Mouse (Mus musculus) limb, embryonic 14.5 days (tissue): Measurements from ENCODE around the gene Rps6ka1. TPM values are rescaled to one million over a fixed set of nuclear protein-coding genes. Genes with fewer than 3 reads are reported as not detected.
A peak's percentile ranks its signal among the peaks of the same experiment; 100 is the strongest.

Source experiments
- ATAC-seq: fragments of 200-750 bp; cut with Nextera tagmentation; 2 replicates; pipeline ENCODE4 v1.8.0; 2017; ENCODE audit warnings: low read depth, moderate number of reproducible peaks, moderate TSS enrichment; ENCODE audit not compliant: low FRiP score
- DNase-seq: peaks from one replicate; pipeline ENCODE4 v3.0.0-alpha.2; 2015; ENCODE audit warnings: low spot score
- H3K27ac ChIP-seq: fragments of 300-500 bp; sonication (generic); replicated peaks from 2 replicates; pipeline ENCODE4 v1.5.1; 2014; ENCODE audit warnings: low read depth, mild to moderate bottlenecking, low read length, moderate library complexity, mixed read lengths
- H3K27me3 ChIP-seq: fragments of 300-500 bp; sonication (generic); 2 replicates; pipeline ENCODE4 v1.6.1; 2014; ENCODE audit warnings: low read length, mixed read lengths; ENCODE audit not compliant: control insufficient read depth, insufficient read depth
- H3K36me3 ChIP-seq: fragments of 300-500 bp; sonication (generic); 2 replicates; pipeline ENCODE4 v1.6.1; 2014; ENCODE audit warnings: mild to moderate bottlenecking, low read length, moderate library complexity, mixed read lengths; ENCODE audit not compliant: control insufficient read depth, insufficient read depth
- H3K4me1 ChIP-seq: fragments of 300-500 bp; sonication (generic); 2 replicates; pipeline ENCODE4 v1.6.1; 2014; ENCODE audit warnings: antibody characterized with exemption, low read length, mixed read lengths; ENCODE audit not compliant: control insufficient read depth, insufficient read depth
- H3K4me2 ChIP-seq: fragments of 300-500 bp; sonication (generic); replicated peaks from 2 replicates; pipeline ENCODE4 v1.6.1; 2014; ENCODE audit warnings: low read depth, mild to moderate bottlenecking, low read length, moderate library complexity; ENCODE audit not compliant: severe bottlenecking
- H3K4me3 ChIP-seq: fragments of 300-500 bp; sonication (generic); replicated peaks from 2 replicates; pipeline ENCODE4 v1.5.1; 2014; ENCODE audit warnings: low read length
- H3K9ac ChIP-seq: fragments of 300-500 bp; sonication (generic); 2 replicates; pipeline ENCODE4 v1.6.1; 2014; ENCODE audit warnings: mild to moderate bottlenecking, low read depth, low read length, moderate library complexity; ENCODE audit not compliant: severe bottlenecking
- H3K9me3 ChIP-seq: fragments of 300-500 bp; sonication (generic); 2 replicates; pipeline ENCODE4 v1.6.1; 2016; ENCODE audit warnings: low read length; ENCODE audit not compliant: control insufficient read depth
- POLR2A ChIP-seq: fragments of 200-500 bp; IDR thresholded peaks from 2 replicates; pipeline ENCODE4 v1.8.0; 2012; ENCODE audit warnings: inconsistent platforms, mild to moderate bottlenecking, moderate library complexity, borderline replicate concordance; ENCODE audit not compliant: insufficient read depth, insufficient read length; ENCODE audit errors: extremely low read depth
- WGBS: fragments of 180-500 bp; shearing (Covaris S2); extraction: QIAGEN DNeasy Blood & Tissue Kit; methylation state at CpG from one replicate; pipeline ENCODE4 v1.1.7; 2014; 5-methylcytosine and 5-hydroxymethylcytosine counted together
- polyA plus RNA-seq, 2 experiments: library from polyadenylated mRNA; depleted of rRNA in 1 of 2; stranded (reverse) in 1 of 2; unstranded in 1 of 2; fragments of >200 nt; fragmentation: Nextera tagmentation in 1 of 2; extraction: Ambion mirVana in 1 of 2; gene quantifications; 2 replicates each; pipeline versions ENCODE4 v1.2.1 to v1.2.3; 2012 to 2014

Rps6ka1 gene
- polyA plus RNA-seq, 2 experiments, result 25.1 to 33.8 TPM

GRCm38 (mm10) chr4:133896984-133897383 lies 9.4 kb upstream of the Rps6ka1 start:
- H3K9ac ChIP-seq, result no peak overlapping the region
- no peaks in the 10 kb centered on the region for H3K9me3 ChIP-seq
- H3K4me1 ChIP-seq, result peaks cover 3% of the 10 kb centered on the region; the same call in 1 of the 2 replicates
- H3K36me3 ChIP-seq, result no peaks in the 10 kb centered on the region
- H3K27ac ChIP-seq, result no peak overlapping the region
- 83% methylated on average over 1 of the region's 1 CpGs for WGBS
- DNase-seq (no peak), ATAC-seq (no peak)
- TF ChIP-seq POLR2A, result no peak
- H3K4me3 ChIP-seq, result no peak overlapping the region
- H3K4me2 ChIP-seq, result no peak overlapping the region
- H3K27me3 ChIP-seq, result no peaks in the 10 kb centered on the region

DNA sequence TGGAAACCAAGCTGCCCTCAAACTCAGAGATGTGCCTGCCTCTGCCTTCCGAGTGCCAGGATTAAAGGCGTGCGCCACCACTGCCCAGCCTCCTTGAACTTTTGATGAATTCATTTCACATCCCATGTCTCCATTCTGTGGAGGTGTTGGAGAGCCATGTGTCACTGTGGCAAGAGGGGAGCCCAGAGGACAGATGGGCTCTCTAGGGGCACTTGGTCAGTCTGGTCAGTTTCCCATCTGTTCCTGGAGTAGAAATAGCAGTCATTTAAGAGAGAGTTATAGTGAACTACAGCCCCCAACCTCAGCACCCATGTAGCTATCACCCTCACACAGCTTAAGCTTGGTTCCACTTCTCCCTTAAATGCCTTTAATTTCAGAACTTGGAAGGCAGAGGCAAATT lies 8.4 kb upstream of the Rps6ka1 start:
- no peaks in the 10 kb centered on the region for H3K9me3 ChIP-seq
- no peak overlapping the region for H3K27ac ChIP-seq
- H3K4me1 ChIP-seq, result peaks cover 3% of the 10 kb centered on the region; the same call in 1 of the 2 replicates
- no peak overlapping the region for H3K4me3 ChIP-seq
- TF ChIP-seq POLR2A, result no peak
- H3K4me2 ChIP-seq, result no peak overlapping the region
- no peaks in the 10 kb centered on the region for H3K36me3 ChIP-seq
- H3K27me3 ChIP-seq, result no peaks in the 10 kb centered on the region
- WGBS, result 97% methylated on average over 3 of the region's 3 CpGs
- DNase-seq, result no peak
- no peak overlapping the region for H3K9ac ChIP-seq
- ATAC-seq, result no peak

- H3K4me1 ChIP-seq, result peaks cover 17% of the 10 kb centered on the region
- peak overlapping the region; percentile 90 for H3K4me3 ChIP-seq
- no peaks in the 10 kb centered on the region for H3K27me3 ChIP-seq
- 3% methylated on average over 21 of the region's 32 CpGs for WGBS
- H3K4me2 ChIP-seq, result peak overlapping the region; percentile 86
- peak overlapping the region; percentile 84 for H3K27ac ChIP-seq
- no peak for TF ChIP-seq POLR2A
- no peaks in the 10 kb centered on the region for H3K36me3 ChIP-seq
- H3K9me3 ChIP-seq, result no peaks in the 10 kb centered on the region
- ATAC-seq (peak; percentile 36), DNase-seq (no peak)
- H3K9ac ChIP-seq, result peak overlapping the region; percentile 81
Measured at GRCm38 (mm10) chr4:133887249-133887648, 348 bp downstream of the Rps6ka1 start.

DNA sequence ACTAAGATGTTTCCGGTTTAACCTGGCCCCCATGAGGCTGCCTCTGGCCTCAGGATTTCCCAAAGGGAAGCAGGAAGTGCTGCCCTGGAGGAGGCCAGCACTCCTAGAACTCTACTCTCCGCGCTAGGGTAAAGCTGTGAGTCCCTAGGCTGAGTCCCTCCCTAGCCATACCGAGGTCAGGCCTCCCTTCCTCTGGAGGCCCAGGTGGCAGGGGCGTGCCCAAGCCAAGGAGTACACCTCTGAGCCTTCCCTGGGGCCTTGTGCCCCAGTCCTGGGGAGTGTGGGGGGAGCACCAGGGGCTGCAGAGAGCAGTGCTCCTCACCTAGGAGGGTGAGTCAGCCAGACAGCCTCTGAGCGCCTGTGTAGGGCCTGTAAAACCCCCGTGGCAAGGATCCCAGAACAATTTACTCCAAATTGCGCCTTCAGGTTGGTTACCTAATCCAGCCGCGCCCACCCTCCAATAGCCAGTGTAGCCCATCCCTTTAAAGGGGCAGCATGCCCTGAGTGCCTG lies 1.6 kb downstream of the Rps6ka1 start:
- WGBS, result 5% methylated on average over 10 of the region's 10 CpGs
- Histone ChIP-seq H3K4me3 (peak overlapping the region; percentile 90), H3K27me3 (no peaks in the 10 kb centered on the region), H3K27ac (peak overlapping the region; percentile 34; the same call in 1 of the 2 replicates), H3K36me3 (no peaks in the 10 kb centered on the region), H3K9me3 (no peaks in the 10 kb centered on the region), H3K4me2 (peak overlapping the region; percentile 86), H3K9ac (peak overlapping the region; percentile 3; the same call in 1 of the 2 replicates), H3K4me1 (peaks cover 17% of the 10 kb centered on the region)
- TF ChIP-seq POLR2A, result no peak
- DNase-seq, result peak; percentile 72
- peak; percentile 7; the same call in 1 of the 2 replicates for ATAC-seq

GRCm38 (mm10) chr4:133885331-133885730 lies 2.3 kb downstream of the Rps6ka1 start:
- Histone ChIP-seq H3K9me3 (no peaks in the 10 kb centered on the region), H3K27ac (no peak overlapping the region), H3K4me3 (no peak overlapping the region), H3K9ac (no peak overlapping the region), H3K27me3 (no peaks in the 10 kb centered on the region), H3K4me1 (peaks cover 17% of the 10 kb centered on the region), H3K4me2 (peak overlapping the region; percentile 86), H3K36me3 (0 out of 2 replicates have a peak, but pooled peaks cover 5% of the 10 kb centered on the region)
- no peak for TF ChIP-seq POLR2A
- no peak for DNase-seq
- 74% methylated on average over 4 of the region's 4 CpGs for WGBS
- no peak for ATAC-seq
